Comparison of ENCODE assay signal across 16 mouse cellular contexts in the genomic region with DNA sequence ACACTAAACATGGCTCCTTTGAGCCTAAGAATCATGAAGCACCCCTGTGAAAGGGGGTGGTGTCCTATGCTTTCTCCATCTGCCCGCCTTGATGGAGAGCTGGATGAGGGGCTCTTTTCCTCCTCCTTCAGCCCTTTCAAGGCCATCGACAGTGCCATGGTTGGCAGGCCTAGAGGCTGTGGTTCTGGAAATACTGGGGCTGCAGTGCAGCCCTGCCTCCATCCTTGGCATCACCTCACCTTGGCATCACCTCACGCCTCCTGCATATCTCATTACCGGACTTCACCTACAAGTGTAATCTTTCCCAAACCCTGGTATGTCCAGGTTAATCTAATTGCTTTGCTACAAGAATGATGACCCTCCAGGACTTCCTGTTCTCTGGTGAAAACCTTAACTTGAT. TPM values are rescaled to one million over a fixed set of nuclear protein-coding genes. Genes with fewer than 3 reads are reported as not detected.
A peak's percentile ranks its signal among the peaks of the same experiment; 100 is the strongest.
DNase-seq lines count a peak whose midpoint lies in the region; ATAC-seq lines count a peak whose summit lies in the region.
"Had no signal": no experiment of that assay in that cellular context is flagged by ENCODE, and none has a peak within 500 bp of the region (broad histone marks: within the 10 kb centered on the region; RNA-seq: fewer than 3 reads in every experiment).

No protein-coding gene starts in this region.

- DNase-seq in cerebellum, adult 8-10 months, result no peak
- peak; percentile 87 for DNase-seq in heart, adult 11 months
- DNase-seq in heart, adult 9 months (ENCODE audit: low spot score in 2 of 2), result no peak
- peak; percentile 52 for DNase-seq in cerebellum, adult 9-11 months
- DNase-seq in cerebellum, postnatal 36 days, result peak; percentile 34 to 46
- no peak for DNase-seq in urinary bladder, adult 18-20 months (ENCODE audit: low spot score in 2 of 2)
- DNase-seq: adrenal gland, postnatal 10 days; B cell, adult 2 months; embryo, embryonic 11 days; gastrocnemius, postnatal 10 days; heart, postnatal 14 days; kidney, adult 2 months had no signal

- ATAC-seq in cerebellum, adult (ENCODE audit: insufficient number of reproducible peaks, low FRiP score, low TSS enrichment), result peak; percentile 68
- ATAC-seq in CD4-positive, CD25-positive, alpha-beta regulatory T cell, adult 4 months, result no peak
- ATAC-seq: forebrain, embryonic 15.5 days; intestine, embryonic 16.5 days had no signal

RNA-seq across cellular contexts. Expression of gene Sos2, which starts 5.5 kb away (rescaled TPM):
- polyA plus RNA-seq in CD4-positive, CD25-positive, alpha-beta regulatory T cell, adult 4 months (2017; shearing (Covaris generic)), result 10 to 100 TPM; 13.7 to 16.9 TPM

RNA-seq across cellular contexts. Expression of gene L2hgdh, which starts 48.5 kb away (rescaled TPM):
- 1 to 10 TPM; 3.1 TPM for polyA plus RNA-seq in CD4-positive, CD25-positive, alpha-beta regulatory T cell, adult 4 months (2017; shearing (Covaris generic))

RNA-seq across cellular contexts. Expression of gene Atp5s, which starts 48.6 kb away (rescaled TPM):
- 10 to 100 TPM; 17.1 to 17.2 TPM for polyA plus RNA-seq in CD4-positive, CD25-positive, alpha-beta regulatory T cell, adult 4 months (2017; shearing (Covaris generic))

Comparison
In these comparisons a context has a peak if more than half of its experiments do, and no peak if none do; other contexts are left out.
1. DNase-seq: peak in heart, adult 11 months (single experiment), cerebellum, adult 9-11 months (single experiment) and cerebellum, postnatal 36 days (2 of 2); none in cerebellum, adult 8-10 months (single experiment), heart, adult 9 months (0 of 2) and urinary bladder, adult 18-20 months (0 of 2).